Mouse (Mus musculus) kidney, adult 8-10 months (tissue): ENCODE data around the gene Ddx43.
"Not testable (repeated sequence)": the region's sequence is repeated elsewhere in the genome, so short reads cannot be mapped to it uniquely, and the experiment has no call there.

Experiments
- DNase-seq, 2 experiments: peaks; one replicate each; pipeline ENCODE4 v3.0.0; 2022

Ddx43 gene

GRCm38 (mm10) chr9:78395630-78396351 is at the start of gene Ddx43:
Gene Ddx43, plus strand, starts transcription at chr9:78395777.
- peak; percentile 4 to 8 for DNase-seq

DNA sequence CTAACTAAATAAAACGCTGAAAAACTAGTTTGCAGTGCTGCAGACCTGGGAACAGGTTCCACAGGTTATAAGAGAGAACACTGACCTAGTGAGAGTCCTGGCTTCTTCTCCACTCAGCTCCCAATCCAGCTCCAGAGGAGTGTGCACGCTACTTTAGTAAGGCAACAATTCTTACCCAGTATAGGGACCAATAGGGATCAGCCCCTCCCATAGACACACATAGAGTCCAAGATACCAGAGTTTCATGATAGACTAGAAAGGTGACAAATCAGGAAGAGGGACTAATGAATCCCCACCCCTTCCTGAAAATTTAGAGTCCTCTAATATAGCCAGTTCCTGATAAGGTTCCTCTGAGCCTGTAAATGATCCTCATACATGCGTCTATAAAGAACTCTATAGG is 48.6 kb upstream of the Ddx43 start:
- DNase-seq, result peak; percentile 11 to 78

GRCm38 (mm10) chr9:78348206-78349004 is 47.2 kb upstream of the Ddx43 start:
- peak; percentile 90 to 95 for DNase-seq

DNA sequence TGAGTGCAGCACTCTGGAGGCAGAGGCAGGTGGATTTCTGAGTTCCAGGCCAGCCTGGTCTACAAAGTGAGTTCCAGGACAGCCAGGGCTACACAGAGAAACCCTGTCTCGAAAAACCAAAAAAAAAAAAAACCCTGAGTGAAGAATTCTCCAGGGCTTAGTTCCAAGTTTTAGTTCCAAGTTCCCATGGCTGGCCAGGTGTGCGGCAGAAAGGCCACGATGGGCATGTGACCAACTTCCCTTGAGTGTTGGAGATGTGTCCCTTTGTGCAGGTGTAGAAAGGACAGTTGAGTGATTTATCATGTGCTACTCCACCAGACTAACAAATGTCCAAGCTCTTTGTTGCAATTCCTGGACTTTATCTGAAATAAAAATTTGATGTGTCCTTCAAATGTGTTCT is 46.4 kb upstream of the Ddx43 start:
- DNase-seq, result peak; percentile 49 to 53

GRCm38 (mm10) chr9:78350007-78350406 is 45.6 kb upstream of the Ddx43 start:
- not testable (repeated sequence) for DNase-seq

GRCm38 (mm10) chr9:78351504-78352220 is 43.9 kb upstream of the Ddx43 start:
- DNase-seq, result no peak

DNA sequence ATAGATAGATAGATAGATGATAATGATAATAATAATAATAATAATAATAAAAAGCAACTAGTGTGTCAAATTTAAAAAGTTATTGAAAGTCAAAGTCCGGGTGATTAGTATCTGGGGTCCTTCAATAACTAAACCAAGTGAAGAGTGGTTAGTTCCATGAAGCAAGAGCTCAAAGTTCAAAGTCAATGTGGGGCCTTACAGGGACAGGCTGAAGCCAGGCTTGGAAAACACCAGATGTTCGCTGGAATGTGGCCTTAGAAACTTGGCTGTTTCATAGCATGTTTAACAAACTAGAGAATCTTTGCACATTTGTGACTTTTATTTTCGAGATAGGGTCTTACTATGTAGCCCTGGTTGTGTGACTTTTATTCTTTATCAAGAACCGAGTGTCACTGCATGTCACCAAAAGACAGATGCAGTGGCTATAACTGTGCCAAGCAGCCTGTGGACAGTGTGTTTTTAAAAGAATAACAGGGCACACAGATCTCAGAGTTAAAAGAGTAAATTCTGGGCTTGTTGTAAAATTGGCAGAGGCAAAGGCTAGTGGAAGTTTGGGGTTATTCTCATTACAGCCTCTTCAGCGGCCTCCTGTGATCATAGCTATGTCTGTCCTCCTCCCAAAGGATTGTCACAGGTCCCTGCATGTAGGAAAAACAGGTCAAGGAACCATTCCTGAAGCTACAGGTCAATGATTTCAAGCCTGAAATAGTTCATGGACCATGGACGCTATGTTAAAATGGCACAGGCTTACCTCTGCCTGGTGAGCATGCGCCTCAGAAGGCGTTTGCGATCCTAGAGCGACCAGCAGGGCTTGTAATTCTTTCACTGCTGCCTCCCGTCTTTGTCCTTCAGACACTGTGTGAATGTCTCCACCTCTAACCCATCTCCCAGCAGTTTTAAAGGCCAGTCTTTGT is 40.7 kb upstream of the Ddx43 start:
- DNase-seq, result peak; percentile 43 to 77

DNA sequence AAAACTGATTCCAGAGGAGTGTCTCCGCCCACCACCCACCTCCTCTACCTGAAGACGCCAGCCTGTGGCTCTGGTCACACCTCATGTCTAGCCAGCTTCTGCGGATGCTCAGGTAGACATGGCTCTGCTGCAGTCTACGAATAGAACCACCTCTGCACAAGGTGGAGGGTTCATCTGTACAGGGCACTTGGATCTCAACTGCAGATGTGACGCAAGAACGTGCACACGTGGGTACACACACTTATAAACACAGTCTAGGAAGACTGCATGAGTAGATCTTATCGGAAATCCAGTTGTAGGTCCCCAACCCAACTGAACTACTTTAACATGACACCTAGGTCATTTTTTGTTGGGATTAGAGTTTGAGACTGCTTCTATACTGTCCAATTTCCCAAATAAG is 40.0 kb upstream of the Ddx43 start, which contains the start of gene Gsta2:
TSS of gene Gsta2 (minus strand) at position 178 of the 400 bp plus-strand sequence.
- no peak for DNase-seq

DNA sequence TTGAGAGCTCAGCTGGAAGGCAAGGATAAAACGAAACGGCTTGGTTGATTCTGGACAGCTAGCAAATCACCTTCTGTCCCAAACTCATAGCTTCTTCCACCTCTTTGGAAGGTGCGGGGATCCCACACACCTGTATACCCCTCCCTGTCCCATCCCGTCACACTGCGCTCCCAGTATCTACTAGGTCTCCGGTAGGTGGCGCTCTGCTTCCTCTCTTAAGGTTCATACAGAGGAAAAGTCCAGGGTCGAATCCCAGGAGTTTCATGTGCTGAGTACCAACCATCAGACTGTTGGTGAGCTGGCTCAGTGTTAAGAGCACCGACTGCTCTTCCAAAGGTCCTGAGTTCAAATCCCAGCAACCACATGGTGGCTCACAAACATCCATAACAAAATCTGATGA is 37.5 kb upstream of the Ddx43 start:
- DNase-seq, result peak; percentile 60 to 72

DNA sequence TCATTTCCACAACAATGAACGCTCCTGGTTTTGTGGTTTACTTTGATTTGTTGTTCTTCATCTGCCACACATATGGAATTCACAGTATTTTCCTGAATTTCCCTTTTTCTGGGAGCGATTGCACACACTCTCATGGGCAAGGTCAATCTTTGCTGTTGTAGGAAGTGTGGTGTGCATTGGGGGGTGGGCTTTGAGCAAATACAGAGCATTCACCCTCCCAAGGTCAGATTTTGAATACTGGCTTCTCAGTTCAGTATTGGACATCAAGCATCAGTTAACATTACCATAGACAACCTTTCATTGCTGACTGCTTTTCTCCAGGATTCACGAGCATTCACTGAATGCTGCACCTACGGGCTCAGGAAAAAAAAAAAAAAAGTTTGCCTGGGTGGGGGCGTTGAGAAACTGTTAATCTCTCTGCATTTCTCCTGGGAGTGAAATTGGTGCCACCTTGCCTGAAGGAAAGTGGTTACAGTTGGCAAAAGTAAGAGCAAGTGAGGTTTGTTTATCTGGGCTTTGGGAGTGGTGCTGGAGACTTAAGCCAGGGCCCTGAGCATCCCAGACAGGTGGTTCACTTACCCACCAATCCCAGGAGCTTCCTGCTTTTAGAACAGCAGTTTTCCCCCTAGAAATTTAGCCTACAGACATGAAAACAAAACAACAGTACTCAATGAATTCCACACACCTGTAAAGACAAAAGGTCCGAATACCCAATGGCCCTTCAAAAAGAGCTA is 35.7 kb upstream of the Ddx43 start:
- DNase-seq, result no peak

GRCm38 (mm10) chr9:78360484-78360872 is 35.1 kb upstream of the Ddx43 start:
- DNase-seq, result no peak

- DNase-seq, result no peak
These were observed 32.2 kb upstream of the Ddx43 start for GRCm38 (mm10) chr9:78363374-78363773.

DNA sequence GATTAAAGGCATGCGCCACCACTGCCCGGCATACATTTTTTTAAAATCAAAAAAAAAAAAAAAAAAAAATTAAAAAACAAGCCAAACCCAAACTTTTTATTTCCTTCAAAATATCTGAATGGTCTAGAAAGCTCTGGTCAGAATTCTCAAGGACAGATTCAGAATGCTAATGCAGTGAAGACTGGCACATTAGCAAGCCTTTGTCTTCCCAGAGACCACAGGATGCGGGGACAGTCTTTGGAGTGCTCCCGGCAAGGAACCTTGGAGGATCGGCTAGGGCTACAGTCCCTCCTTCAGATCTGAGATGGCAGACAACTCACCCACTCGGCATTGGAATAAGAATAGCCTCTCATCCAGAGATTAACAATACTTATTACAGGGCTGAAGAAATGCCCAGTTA is 30.9 kb upstream of the Ddx43 start:
- DNase-seq, result no peak

DNA sequence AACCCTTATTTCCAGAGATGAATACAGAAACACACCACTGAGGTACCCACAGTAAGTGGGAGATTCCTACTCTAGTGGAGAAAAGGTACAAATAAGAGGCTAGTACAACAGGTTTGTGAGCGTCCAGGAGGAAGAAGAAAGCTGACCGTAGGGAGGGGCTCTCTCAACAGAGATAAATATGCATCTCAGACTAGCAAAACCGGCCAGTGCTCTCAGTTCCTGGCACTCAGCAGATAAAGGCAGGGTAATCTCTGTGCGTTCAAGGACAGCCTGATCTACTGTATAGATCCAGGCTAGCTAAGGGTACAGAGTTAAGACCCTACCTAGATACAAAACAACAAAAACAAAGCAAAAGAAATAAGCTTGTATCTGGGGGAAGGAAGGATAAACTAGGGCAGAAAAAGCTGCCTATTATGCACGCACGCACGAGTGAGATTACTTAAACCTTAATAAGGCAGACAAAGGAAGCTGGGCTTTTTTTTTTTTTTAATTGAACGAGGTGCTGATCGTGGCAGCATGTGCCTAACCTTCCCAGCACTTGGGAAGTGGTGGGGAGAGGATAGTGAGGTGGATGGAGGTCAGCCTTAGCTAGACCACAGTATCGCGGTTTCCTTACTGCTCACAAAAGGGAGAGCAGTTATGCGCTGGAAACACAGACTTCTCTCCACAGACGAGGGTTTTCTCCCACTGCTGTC is 29.6 kb upstream of the Ddx43 start:
- DNase-seq, result no peak

- DNase-seq, result not testable (repeated sequence)
These were observed 27.6 kb upstream of the Ddx43 start, which contains the start of gene Dppa5a for GRCm38 (mm10) chr9:78367959-78368358. Gene Dppa5a, minus strand, starts transcription at chr9:78368177.

DNA sequence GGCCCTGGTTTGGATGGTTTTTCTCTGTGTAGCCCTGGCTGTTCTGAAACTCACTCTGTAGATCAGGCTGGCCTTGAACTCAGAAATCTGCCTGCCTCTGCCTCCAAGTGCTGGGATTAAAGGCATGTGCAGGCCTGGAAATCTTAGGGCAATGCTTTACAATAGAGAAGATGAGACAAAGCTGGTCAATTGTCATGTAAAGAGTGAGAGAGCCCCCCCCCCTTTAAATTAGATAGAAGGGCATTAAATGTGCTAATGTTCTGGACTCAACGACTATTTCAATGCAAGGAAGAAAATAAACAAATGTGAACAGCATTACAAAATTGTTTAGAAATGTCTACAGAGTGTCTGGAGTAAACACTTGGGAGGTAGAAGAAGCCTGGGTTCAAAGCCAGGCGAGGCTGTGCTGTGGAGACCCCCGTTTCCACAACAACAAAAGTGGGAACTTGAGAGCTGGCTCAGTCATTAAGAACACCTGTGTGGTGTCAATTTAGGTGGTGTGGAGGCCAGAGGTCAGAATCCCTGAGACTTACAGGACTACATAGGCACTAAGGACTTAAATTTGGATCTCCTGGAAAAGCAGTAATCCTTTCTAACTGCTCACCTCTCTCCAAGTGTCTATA is 26.8 kb upstream of the Ddx43 start:
- no peak for DNase-seq

DNA sequence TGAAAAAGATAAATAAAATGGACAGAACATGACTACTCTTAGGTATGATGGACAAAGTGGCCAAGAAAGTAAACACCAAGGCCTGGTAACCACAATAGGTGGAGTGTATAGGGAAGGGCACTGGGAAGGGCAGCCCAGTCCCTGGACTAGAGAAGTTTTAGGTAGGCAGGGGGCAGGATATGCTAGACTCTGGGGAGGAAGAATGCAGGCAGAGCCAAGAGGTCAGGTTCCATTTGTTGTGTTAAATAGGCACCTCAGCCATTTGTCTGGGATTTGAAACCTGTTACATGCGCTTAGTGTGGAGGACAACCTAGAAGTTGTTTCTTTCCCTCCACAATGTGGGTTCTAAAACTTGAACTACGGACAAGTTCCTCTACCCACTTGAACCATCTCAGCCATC is 26.2 kb upstream of the Ddx43 start:
- no peak for DNase-seq

- DNase-seq, result no peak
These were observed 25.8 kb upstream of the Ddx43 start for GRCm38 (mm10) chr9:78369786-78370185.

GRCm38 (mm10) chr9:78371441-78371840 is 24.1 kb upstream of the Ddx43 start:
- no peak for DNase-seq

GRCm38 (mm10) chr9:78372827-78373504 is 22.6 kb upstream of the Ddx43 start:
- no peak for DNase-seq
